Mouse (Mus musculus) heart, postnatal 0 days (tissue): Measurements from ENCODE around the gene Rgs19.

Experiments used
- CTCF ChIP-seq: IDR thresholded peaks from 2 replicates; pipeline ENCODE4 v1.5.1; 2016; ENCODE audit warnings: antibody characterized with exemption, control low read depth, low read depth
- EP300 ChIP-seq: IDR thresholded peaks from 2 replicates; pipeline ENCODE4 v1.6.1; 2016; ENCODE audit warnings: antibody characterized with exemption, low read depth

GRCm38 (mm10) chr2:181671984-181672383 is 21.8 kb downstream of the Rgs19 start:
- TF ChIP-seq CTCF (no peak), EP300 (no peak)
